Mouse (Mus musculus) left cerebral cortex, postnatal 4 days (tissue): ENCODE measurements at regions not wholly inside any gene's neighbourhood (a gene's known extent, or its start where the extent isn't known, plus 50 kb on each side); places are given as distances from the start of the nearest gene placed in this dataset.
A peak's percentile ranks its signal among the peaks of the same experiment; 100 is the strongest.
"Not testable (repeated sequence)": the region's sequence is repeated elsewhere in the genome, so short reads cannot be mapped to it uniquely, and the experiment has no call there.

Experiments
- DNase-seq: peaks from one replicate; pipeline ENCODE4 v3.0.0-alpha.2; 2022
- intact Hi-C: fragments of 180-260 bp; cut with DNase I; formaldehyde crosslinking; loops from one replicate; pipeline ENCODE4 v1.15.1; 2025

DNA sequence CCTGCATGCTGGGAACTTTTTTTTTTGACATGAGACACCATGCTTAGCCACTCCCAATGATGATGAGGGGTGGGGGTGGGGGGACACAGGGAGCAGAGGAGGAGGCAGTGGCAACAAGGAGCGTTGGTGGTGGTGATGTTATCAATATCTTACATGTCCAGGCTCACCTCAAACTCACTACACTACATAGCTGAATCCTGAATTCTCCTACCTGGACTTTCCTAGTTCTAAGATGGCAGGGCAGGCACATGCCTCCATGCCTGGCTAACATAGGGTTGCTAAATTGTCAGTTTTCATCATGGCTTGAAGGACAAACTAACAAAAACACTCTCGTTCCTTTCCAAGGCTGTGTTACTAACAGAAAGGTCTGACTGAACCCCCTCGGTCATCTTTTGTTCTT is 170.6 kb upstream of the Zfp637 start:
- DNase-seq, result no peak
- intact Hi-C loops, result no loop called here

DNA sequence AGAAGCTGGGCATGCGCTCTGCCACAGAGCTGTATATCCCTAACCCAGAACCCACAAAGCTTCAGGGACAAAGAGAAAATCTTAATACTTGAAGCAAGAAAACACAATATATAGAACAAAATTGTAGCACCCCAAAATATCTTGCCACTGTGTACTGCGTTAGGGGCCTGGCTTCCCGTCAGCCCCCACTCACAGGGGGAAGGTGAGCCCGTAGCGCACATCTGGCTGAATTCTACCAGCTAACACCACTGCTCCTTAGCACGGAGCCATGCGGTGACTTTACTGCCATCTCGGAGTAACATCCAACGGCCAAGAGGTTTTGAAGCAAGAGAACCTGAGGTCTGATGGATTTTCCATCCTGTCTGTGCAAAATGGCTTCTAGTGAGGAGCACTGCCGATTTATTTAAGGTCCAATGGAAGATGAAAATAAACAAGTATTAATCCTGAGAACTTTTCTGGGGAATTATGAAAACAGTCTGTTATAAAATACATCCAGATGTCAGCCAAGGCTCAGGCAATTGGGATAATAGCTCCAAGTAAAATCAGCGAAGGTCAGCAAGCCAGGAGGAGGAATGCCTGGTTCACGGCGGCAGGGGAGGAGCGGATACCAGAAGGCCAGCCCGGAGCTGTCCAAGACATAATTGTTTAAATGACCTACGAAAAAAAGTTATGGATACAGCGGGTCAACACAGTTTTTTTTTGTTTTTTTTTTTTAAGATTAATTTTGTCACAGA is 170.0 kb upstream of the Zfp637 start:
- no peak for DNase-seq
- intact Hi-C loops, result no loop called here

DNA sequence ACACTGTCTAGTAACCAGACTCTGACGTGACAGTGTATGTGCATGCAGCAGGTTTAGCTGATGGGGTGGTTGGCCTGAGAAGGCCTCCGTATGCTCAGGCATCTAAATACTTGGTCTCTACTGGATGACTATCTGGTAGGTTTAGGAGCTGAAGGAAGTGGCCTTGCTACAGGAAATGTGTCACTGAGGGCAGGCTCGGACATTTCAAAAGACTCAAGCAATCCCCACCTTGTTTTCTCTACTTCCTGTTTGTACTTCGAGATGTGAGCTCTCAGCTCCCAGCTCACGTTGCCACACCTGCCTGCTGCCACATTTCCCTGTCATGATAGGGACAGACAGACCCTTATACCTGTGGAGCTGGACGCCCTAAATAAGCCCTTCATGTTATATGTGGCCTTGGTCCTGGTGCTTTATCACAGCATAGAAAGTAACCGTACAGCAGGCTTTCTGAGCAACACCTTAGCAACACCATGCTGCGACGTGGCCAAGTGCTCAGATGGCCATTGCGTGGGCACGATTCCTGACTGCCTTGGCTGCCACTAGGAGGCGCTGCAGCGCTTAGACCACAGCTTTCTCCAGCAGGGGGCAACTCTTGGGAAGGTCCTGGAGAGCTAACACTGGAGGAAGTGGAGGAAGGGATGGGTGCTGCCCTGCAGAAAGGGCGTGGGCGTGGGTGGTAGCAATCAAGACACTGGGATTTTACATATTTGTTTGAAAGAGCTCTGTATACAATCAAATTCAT is 165.8 kb upstream of the Zfp637 start:
- DNase-seq, result peak; percentile 32
- intact Hi-C loops, result no loop called here

DNA sequence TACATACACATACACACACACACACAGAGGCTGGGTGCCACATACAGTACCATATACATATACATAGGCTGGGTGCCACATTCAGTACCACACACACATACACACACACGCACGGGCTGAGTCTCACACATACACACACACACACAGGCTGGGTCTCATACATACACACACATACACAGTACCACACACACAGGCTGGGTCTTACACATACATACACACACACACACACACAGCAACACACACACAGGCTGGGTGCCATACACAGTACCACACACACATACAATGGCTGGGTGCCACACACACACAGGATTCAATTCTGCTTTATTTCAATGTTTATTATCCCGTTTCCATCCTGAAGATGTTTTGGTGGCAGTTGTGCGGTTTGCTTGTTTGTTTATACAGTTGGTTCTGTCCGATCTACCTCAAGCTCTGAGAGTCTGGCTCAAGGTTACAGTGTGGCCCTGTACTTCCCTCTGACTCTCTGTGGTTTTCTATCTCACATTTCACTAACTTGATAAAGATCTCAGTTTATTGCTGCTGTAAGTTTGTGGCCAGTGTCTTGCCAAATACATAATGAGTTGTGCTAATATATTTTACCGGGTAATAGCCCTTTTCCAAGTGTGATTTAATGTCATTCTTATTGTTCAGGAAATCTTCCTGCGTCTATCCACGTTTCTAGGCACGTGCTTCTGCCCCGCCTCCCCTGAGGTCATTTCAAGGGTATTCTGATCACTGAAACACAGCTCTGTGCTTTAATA is 164.7 kb upstream of the Zfp637 start:
- no peak for DNase-seq
- intact Hi-C loops, result no loop called here

DNA sequence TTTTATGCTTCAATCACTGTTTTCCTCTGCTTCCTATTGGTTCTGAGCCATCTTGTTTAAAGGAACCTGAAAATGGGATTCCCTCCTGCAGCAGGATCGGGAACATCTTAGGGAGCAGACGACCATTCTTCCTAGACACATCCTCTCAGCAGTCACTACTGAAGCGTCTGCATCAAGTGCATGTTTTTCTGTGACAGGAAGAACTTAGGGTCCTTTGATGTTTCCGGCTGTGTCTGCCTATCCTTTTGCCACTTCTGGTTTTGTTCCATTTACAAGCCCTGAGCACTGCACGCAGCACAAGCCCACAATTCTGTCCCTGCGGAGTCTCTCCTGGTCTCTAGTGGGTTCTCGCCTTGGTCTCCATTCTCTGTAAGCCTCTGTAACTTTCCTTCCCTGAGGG is 163.9 kb upstream of the Zfp637 start:
- intact Hi-C loops, result no loop called here
- DNase-seq, result no peak

DNA sequence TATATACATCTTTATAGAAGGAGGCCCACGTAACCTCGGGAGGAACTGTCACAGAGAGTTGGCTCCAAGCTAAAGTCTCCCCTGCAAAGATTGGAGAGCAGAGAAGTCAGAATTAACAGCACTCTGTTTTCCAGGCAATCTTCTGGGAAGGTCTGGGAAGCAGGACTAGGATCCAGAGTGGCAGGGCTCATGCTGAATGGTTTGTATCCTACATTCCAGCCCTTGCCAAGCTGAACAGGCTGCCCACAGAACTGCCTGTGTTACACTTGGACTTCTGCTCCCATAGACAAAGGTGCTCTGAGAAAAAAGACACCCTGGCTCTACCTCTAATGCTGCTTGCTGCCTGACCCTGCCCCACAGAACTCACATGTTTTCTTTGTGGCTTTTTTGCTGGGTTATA is 163.2 kb upstream of the Zfp637 start:
- no peak for DNase-seq
- intact Hi-C loops, result no loop called here

DNA sequence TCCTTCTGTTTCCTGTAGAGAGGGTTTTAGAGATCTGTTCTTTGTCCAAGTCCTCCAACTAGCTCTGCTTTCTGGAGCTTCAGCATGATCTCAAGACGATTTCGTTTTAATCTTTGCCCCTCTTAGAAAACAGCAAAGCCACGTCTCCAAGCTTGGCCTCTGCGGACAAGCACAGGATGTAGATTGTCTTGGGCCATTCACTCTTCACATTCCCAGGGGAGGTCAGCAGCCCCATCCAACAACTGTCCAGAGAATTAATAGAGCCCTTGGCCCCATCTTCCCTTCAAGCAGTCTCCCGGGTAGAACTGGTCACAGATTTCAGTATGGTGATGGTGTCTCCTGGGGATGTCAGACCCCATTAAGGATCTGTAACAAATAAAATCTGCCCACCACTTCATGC is 162.7 kb upstream of the Zfp637 start:
- intact Hi-C loops, result no loop called here
- DNase-seq, result no peak

DNA sequence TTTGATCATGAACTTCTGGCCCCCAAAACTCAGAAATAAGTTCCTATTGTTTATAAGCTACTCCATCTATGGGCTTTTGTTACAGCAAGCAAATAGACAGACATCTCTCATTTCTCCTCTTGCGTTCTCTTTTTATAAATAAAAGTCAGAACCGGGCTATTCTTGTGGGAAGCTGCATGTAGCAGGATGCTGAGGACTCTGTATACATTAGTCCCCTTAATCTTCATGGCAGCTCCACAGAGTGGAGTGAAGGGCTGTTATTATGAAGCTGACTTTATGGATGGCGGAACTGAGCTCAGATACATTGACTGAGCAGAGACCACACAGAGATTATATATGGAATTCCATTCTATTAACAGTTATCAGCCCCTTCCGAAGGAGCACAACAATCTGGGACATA is 162.1 kb upstream of the Zfp637 start:
- intact Hi-C loops, result no loop called here
- DNase-seq, result no peak

DNA sequence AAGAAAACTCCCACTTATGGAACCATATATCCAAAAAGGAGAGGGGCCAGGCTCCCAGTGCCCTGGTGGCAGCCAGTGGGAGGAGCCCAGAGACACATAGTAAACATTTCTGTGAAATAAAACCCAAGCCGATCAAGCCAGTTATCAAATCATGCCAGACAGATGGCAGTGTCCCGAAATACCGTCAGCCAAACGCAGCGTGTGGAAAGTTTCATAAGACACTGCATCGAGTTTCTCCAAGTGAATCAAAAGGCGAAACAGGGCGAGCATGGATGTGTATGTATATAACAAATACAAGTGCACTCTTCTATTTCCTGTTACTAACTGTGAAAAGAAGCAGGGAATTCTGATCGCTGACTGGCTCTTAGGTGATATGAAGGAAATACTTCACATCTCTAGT is 154.8 kb upstream of the Zfp637 start:
- DNase-seq, result no peak
- intact Hi-C loops, result no loop called here

DNA sequence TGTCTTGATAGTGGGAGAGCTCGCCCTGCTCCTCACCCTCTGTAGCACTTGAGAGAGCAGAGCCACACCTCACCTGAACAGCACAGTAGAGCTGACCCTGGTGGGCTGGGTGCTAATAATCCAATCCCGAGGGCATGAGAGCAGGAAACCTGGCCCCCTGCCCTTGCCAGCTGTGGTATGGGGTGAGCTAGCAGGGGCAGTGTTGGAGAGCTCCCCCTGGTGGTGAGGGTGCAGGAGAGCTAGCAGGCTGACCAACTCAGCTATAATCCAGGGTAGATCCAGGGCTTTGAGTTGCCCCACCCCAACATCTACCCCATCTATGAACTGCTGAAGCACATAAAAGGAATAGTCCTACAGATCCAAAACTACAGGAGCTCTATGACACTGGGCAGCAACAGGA is 153.9 kb upstream of the Zfp637 start:
- peak; percentile 19 for DNase-seq
- intact Hi-C loops, result no loop called here

DNA sequence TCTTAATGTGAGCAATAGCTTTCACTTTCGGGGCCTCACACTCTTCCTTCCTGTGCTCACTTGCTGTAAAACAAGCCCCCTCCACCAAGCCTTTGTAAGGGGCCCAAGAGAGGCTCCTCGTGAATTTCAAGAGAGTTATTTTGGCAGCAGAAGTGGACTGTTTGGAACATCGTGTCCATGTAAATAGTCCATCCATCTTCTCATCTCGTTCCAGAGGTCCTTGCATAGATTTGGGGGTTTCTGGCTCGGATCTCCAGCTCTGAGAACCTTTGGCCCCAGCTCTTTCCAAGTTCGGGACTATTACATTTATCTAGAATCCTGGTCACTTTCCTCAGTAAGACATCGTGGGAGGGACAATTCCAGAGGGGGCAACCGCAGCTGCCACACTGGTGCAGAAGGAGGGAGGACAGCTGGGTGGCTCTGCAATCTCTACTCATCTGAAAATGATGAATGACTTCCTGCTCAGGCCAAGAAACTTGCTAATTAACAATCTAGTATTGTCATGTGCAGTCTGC is 152.3 kb upstream of the Zfp637 start:
- intact Hi-C loops, result no loop called here
- DNase-seq, result no peak

DNA sequence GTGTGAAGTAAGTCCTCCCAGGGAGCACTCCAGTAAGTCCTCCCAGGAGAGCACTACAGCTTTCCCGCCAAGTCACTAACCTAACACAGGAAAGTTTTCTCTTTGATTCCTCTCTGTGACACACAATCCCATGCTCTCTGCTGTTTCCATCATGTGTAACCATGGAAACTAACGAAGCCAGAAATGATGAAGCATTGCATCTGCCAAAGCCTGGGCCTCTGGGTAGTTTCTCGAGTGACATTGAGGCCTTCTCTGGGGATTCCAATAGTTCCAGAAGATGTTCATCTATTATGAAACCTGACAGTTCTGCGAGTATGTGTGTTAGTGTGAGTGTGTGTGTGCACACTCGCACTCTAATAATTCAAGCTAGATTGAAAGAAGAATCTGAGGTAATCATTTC is 140.7 kb upstream of the Zfp637 start:
- intact Hi-C loops, result no loop called here
- no peak for DNase-seq

DNA sequence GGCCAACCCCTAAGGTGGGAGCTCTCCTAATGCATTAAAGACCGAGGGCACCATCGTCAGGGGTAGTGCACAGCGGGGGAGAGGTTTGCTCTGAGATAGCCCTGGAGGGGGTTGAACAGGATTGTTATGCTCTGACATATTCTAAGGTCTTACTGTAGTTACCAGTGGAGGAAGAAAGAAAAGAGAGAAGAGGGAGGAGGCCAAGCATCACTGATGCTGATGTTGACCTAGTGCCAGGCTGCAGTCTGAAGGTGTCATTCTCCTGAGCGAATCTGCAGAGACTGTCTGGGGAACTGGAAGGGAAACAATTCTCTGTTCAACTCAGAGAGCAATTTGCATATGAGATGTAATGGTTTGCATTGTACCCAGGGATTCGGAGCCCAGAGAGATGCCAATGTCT is 139.4 kb upstream of the Zfp637 start:
- intact Hi-C loops, result no loop called here
- DNase-seq, result no peak

DNA sequence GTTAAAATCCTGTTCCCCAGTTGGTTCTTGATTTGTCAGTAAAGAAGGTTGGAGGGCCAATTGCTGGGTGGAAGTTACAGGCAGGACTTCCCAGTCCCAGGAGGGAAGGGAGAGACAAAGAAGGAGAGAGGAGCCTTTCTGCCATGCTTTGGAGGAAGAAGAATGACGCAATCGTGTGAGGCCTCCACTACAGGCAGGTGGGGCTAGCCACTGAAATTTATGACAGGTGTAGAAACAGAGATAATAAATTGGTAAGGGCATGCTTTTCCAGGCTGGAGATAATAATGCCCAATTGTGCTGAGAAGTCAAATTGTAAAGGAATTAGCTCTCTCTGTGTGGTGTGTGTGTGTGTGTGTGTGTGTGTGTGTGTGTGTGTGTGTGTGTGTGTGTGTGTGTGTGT is 135.0 kb upstream of the Zfp637 start:
- no peak for DNase-seq
- intact Hi-C loops, result no loop called here

DNA sequence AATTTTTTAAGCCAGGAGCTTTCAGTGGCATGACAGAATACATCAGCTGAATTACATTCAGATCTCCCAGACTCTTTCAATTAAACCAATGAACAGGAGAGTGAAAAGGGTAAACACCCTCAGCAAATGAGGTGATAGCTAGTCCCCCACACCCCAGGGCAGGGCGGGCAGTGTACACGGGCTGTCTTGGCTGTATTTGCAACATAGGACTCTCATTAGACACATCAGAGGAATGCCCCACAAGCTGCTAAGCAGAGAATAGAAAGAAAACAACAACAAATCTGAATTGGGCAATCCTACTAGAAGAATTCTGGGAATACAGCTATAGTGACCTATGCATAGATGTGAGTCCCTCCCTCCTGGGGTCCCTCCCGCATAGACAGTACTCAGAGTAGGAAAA is 131.8 kb upstream of the Zfp637 start:
- DNase-seq, result no peak
- intact Hi-C loops, result no loop called here

DNA sequence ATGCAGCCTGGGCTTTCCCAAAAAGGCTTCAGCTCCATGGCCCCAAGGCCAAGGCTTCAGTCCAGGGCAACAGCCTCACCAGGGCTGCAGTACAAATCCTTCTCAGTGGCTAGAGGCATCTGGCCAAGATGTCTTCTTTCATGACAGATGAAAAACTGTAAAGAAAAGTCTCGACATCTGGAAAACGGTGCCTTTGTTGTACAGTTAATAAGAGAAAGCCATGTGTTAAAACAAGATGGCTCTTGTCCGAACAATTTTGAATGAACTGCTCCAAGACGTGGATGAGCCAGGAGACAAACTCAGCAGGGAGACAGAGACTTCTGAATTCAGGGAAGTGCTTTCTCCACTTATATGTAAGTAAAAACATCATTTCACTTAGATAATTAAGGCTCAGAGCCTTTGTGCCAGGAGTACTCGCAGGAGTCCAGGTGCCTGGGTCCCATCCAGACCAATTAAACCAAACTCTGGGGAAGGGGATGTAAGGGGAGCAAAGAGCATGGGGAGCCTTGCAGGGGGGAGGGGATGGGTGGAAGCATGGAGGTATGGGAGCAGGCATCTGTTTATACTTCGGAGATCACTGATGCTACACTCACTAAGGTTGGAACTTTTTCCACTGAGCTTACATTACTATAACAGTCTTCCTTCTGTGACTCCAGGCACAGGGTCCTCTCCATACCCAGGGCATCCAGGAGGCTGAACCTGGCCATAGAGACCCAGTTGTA is 125.8 kb upstream of the Zfp637 start:
- intact Hi-C loops, result no loop called here
- DNase-seq, result no peak

DNA sequence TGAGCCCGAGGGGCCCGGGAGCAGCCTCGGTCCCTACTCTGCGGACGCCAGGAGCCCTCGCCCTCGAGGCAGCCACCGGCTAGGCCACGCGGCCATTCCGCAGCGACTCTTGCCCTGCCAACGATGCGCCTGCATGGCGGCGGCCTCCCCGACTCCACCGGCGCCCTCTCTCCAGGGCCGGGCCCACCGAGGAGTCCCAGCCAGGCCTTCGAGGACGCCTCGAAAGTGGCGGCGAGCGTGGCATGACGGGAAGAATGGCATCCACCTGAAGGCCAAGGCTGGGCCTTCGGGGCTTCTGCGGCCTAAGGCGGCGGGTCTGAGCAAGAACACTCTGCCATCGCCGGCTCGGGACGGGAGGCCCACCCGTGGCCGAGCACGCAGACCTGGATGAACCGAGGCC is 124.6 kb upstream of the Zfp637 start:
- intact Hi-C loops, DNase-seq: not testable (repeated sequence)

DNA sequence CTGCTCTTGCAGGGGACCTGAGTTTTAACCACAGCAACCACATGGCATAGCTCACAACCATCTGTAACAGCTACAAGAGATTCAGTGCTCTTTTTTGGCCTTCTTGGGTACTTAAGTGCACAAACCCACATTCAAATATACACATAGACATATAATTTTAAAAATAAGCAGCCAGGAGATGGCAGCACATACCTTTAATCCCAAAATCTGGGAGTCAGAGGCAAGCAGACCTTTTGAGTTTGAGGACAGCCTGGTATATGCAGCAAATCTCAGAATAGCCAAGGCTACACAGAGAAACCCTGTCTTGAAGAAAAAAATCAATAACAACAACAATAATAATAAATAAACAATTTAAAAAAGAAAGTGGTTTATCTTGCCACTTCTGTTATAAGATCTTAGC is 88.6 kb upstream of the Zfp637 start:
- DNase-seq, intact Hi-C loops: not testable (repeated sequence)

DNA sequence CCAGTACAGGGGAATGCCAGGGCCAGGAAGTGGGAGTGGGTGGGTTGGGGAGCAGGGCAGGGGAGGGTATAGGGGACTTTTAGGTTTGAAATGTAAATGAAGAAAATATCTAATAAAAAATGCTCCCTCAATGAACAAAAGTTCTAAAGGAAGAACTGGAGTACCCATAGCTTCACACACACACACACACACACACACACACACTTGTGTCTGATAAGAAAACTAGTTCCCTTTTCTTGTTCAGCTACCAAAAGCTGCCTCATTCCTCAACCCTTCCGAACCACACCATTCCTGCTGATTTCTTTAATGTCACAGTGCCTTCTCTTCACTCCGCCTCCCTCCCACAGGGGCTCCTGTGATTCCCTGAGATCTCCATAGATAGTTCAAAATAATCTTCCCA is 85.3 kb upstream of the Zfp637 start:
- intact Hi-C loops, result loop anchor here (5.0 kb wide), 1 partner anchor 72 kb away; no protein-coding TSS in a partner anchor

DNA sequence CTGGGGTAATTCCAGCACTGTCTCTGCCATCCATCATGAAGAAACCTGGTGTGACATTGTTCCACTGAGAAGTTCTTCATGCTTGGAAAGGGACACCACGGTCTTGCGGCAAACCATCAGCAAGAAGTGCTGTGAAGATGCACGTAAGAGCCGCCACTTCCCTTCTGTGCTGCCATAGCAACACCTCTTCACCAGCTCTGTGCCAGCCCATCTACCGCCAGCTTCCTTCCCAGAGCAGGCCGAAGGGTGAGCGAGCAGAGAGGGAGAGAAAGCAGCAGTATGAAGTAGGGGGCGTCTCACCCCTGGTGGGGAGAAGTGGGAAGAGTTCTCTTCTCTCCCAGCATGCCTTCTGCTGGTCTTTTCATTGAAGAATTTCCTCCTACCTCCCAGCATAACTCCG is 84.8 kb upstream of the Zfp637 start:
- no peak for DNase-seq
- intact Hi-C loops, result loop anchor here (5.0 kb wide), 1 partner anchor 71 kb away; no protein-coding TSS in a partner anchor

More for the DNA sequence above, 85.3 kb upstream of the Zfp637 start:
- DNase-seq, result not testable (repeated sequence)

DNA sequence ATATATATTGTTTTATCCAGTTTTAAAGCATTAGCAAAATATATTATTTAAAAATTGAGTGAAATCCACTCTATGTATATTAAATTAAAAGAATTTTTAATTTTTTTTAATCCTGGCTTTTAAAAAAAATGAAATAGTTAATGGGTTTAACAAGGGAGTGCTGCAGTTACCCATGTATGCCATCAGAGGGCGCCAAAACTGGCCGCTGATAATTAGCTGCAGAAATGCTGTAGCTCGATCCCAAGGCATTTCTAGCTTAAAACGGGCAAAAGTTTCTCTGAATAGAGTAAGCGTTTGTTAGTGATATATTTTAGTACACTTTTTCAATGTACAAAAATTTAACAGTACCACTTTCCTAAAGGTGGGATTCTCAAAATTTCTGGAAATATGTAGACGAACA is 82.5 kb upstream of the Zfp637 start:
- intact Hi-C loops, result loop anchor here (5.0 kb wide), 1 partner anchor 69 kb away; no protein-coding TSS in a partner anchor
- DNase-seq, result peak; percentile 39
